ENCODE assay signal across 7 mouse cellular contexts in the genomic region with DNA sequence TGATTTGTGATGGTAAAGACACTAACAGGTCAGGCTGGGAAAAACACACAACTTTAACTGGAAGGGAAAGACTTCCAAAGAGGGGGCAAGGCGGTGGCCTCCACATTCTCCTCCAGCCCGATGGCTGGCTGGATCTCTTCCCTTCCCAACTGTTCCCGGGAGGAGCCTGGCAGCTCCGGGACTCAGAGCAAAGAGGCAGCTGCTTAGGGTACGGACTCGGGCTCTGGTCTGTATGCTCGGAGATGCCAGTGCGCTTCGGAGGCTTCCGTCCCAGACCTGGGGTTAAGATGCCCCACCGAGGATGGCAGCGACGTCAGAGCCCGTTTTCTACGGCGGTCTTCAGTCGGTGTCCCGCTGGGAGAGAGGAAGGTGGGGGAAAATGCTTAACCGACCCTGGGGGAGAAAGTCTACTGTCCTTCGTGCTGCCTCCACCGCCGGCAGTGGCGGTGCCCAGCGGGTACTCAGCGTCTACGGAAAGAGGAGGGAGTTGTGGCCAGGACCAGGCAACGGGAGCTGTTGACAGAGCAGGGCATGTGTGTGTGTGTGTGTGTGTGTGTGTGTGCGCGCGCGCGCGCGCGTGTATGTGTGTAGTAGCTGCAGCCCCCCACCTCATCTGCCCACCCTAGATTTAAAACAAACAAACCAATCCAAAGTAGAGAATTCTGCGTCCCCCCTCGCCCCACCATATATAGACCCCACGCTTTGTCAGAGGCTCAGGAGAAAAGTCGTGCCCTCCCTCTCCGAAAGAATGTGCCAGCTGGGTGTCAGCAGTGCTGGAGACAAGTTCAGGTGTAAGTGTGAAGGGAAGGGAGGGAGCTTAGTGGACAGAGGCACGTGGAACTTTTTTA. TPM values are rescaled to one million over a fixed set of nuclear protein-coding genes. Genes with fewer than 3 reads are reported as not detected.
DNase-seq lines count a peak whose midpoint lies in the region; ATAC-seq and TF ChIP-seq lines count a peak whose summit lies in the region.

No protein-coding gene starts in this region.

- H3K9ac ChIP-seq in forebrain, postnatal 0 days: peak overlapping the region; percentile 100
- peak overlapping the region; percentile 99 for H3K9ac ChIP-seq in hindbrain, embryonic 13.5 days
- peak overlapping the region; percentile 99 for H3K9ac ChIP-seq in limb, embryonic 11.5 days (ENCODE audit: low read length)
- H3K9ac ChIP-seq in midbrain, embryonic 13.5 days (replicated peaks): peak overlapping the region; percentile 96

- WGBS in forebrain, postnatal 0 days: 0% methylated on average over 40 of the region's 41 CpGs
- WGBS in hindbrain, embryonic 13.5 days: under 1% methylated on average over 41 of the region's 41 CpGs
- under 1% methylated on average over 41 of the region's 41 CpGs for WGBS in limb, embryonic 11.5 days
- under 1% methylated on average over 41 of the region's 41 CpGs for WGBS in midbrain, embryonic 13.5 days

- peak; percentile 80 for DNase-seq in adrenal gland, adult 2 months
- DNase-seq in cerebellum, adult 18-20 months: peak; percentile 55 to 67
- DNase-seq in forebrain, postnatal 0 days: peak; percentile 81
- peak; percentile 66 for DNase-seq in limb, embryonic 11.5 days (ENCODE audit: low spot score)
- peak; percentile 52 for DNase-seq in urinary bladder, postnatal 14 days (ENCODE audit: low spot score)

- ATAC-seq in forebrain, postnatal 0 days: peak; percentile 42
- ATAC-seq in hindbrain, embryonic 13.5 days (ENCODE audit: low FRiP score): peak; percentile 47
- no peak; the same call in 1 of the 2 replicates for ATAC-seq in limb, embryonic 11.5 days (ENCODE audit: insufficient number of reproducible peaks, low FRiP score, low TSS enrichment, low read depth)
- peak; percentile 51 for ATAC-seq in midbrain, embryonic 13.5 days

- H3K27ac ChIP-seq in forebrain, postnatal 0 days (ENCODE audit: low read depth, low read length): peak overlapping the region; percentile 99
- peak overlapping the region; percentile 99 for H3K27ac ChIP-seq in hindbrain, embryonic 13.5 days
- peak overlapping the region; percentile 99 for H3K27ac ChIP-seq in limb, embryonic 11.5 days (replicated peaks; ENCODE audit: low read depth, low read length)
- peak overlapping the region; percentile 100 for H3K27ac ChIP-seq in midbrain, embryonic 13.5 days

- no peak for TF ChIP-seq CTCF in forebrain, postnatal 0 days (IDR thresholded peaks at IDR 0.05; ENCODE audit: low read depth)

- peak overlapping the region; percentile 91 for H3K4me2 ChIP-seq in forebrain, postnatal 0 days (ENCODE audit: low read depth)
- H3K4me2 ChIP-seq in hindbrain, embryonic 13.5 days: peak overlapping the region; percentile 85
- H3K4me2 ChIP-seq in limb, embryonic 11.5 days (ENCODE audit: low read depth, severe bottlenecking): peak overlapping the region; percentile 96
- H3K4me2 ChIP-seq in midbrain, embryonic 13.5 days (replicated peaks): peak overlapping the region; percentile 94

- peaks cover 18% of the 10 kb centered on the region; the same call in 1 of the 2 replicates for H3K4me1 ChIP-seq in forebrain, postnatal 0 days (ENCODE audit: insufficient read depth)
- H3K4me1 ChIP-seq in hindbrain, embryonic 13.5 days (replicated peaks): peaks cover 45% of the 10 kb centered on the region
- peaks cover 8% of the 10 kb centered on the region for H3K4me1 ChIP-seq in limb, embryonic 11.5 days (ENCODE audit: control insufficient read depth, insufficient read depth, low read length)
- H3K4me1 ChIP-seq in midbrain, embryonic 13.5 days (replicated peaks): peaks cover 59% of the 10 kb centered on the region

- no peaks in the 10 kb centered on the region for H3K9me3 ChIP-seq in forebrain, postnatal 0 days (ENCODE audit: low read length)
- no peaks in the 10 kb centered on the region for H3K9me3 ChIP-seq in hindbrain, embryonic 13.5 days
- no peaks in the 10 kb centered on the region for H3K9me3 ChIP-seq in limb, embryonic 11.5 days (ENCODE audit: control insufficient read depth, low read length)
- no peaks in the 10 kb centered on the region for H3K9me3 ChIP-seq in midbrain, embryonic 13.5 days

- peaks cover 4% of the 10 kb centered on the region; the same call in 1 of the 2 replicates for H3K36me3 ChIP-seq in forebrain, postnatal 0 days (ENCODE audit: insufficient read depth)
- H3K36me3 ChIP-seq in hindbrain, embryonic 13.5 days: no peaks in the 10 kb centered on the region
- H3K36me3 ChIP-seq in limb, embryonic 11.5 days (ENCODE audit: control insufficient read depth, insufficient read depth, low read length): no peaks in the 10 kb centered on the region
- H3K36me3 ChIP-seq in midbrain, embryonic 13.5 days: peaks cover 10% of the 10 kb centered on the region

- H3K27me3 ChIP-seq in forebrain, postnatal 0 days (ENCODE audit: insufficient read depth, low read length): no peaks in the 10 kb centered on the region
- 0 out of 2 replicates have a peak, but pooled peaks cover 5% of the 10 kb centered on the region for H3K27me3 ChIP-seq in hindbrain, embryonic 13.5 days
- H3K27me3 ChIP-seq in limb, embryonic 11.5 days (ENCODE audit: control insufficient read depth, insufficient read depth, low read length): no peaks in the 10 kb centered on the region
- H3K27me3 ChIP-seq in midbrain, embryonic 13.5 days: no peaks in the 10 kb centered on the region

- H3K4me3 ChIP-seq in forebrain, postnatal 0 days (ENCODE audit: low read depth, low read length): peak overlapping the region; percentile 93
- H3K4me3 ChIP-seq in hindbrain, embryonic 13.5 days: peak overlapping the region; percentile 86
- peak overlapping the region; percentile 80 for H3K4me3 ChIP-seq in limb, embryonic 11.5 days (ENCODE audit: low read depth, low read length)
- H3K4me3 ChIP-seq in midbrain, embryonic 13.5 days (replicated peaks): peak overlapping the region; percentile 79

RNA-seq across cellular contexts. Expression of gene Mpped2, which starts 2.0 kb away (rescaled TPM):
- 10 to 100 TPM; 28.3 to 29.9 TPM for total RNA-seq in adrenal gland, adult 2 months (2021)
- polyA plus RNA-seq in adrenal gland, adult 2 months (2012; rRNA removed): 20.6 and 23.0 TPM in 2 replicates
- total RNA-seq in forebrain, postnatal 0 days (2014; rRNA removed): 63.6 and 65.4 TPM in 2 replicates
- 104 TPM in 2 replicates for polyA plus RNA-seq in forebrain, postnatal 0 days (2015; fragmentation: Nextera tagmentation; extraction: Ambion mirVana)
- 144 and 147 TPM in 2 replicates for polyA plus RNA-seq in hindbrain, embryonic 13.5 days (2015; fragmentation: Nextera tagmentation; extraction: Ambion mirVana)
- polyA plus RNA-seq in limb, embryonic 11.5 days (2014; fragmentation: Nextera tagmentation; extraction: Ambion mirVana): 91.3 and 98.0 TPM in 2 replicates
- polyA plus RNA-seq in midbrain, embryonic 13.5 days (2015; fragmentation: Nextera tagmentation; extraction: Ambion mirVana): 126 and 157 TPM in 2 replicates
